16 mouse cellular contexts compared by ENCODE assay signal in the genomic region with DNA sequence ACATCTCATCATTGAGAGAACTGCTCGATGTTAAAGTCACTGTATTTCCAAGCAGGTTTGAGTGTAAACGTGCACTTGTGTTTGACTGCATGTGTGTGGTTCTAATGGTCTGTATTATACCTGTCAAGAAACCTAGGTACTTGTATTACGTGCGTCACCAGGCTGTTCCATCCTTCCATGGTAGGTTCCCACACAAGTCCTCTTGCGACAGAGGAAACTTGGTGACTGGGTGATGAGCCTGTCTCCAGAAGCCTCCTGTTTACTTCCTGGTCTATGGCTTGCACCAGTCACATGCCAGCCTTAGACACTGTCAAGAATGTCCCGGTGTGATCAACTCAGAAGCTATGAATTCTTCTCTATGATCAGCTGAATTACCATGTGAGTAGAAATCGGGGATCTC.
"Had no signal": no experiment of that assay in that cellular context is flagged by ENCODE, and none has a peak within 500 bp of the region (broad histone marks: within the 10 kb centered on the region; RNA-seq: fewer than 3 reads in every experiment).

No protein-coding gene starts in this region.

- H3K27ac ChIP-seq: intestine, embryonic 15.5 days; kidney, embryonic 15.5 days; liver, embryonic 13.5 days; midbrain, embryonic 10.5 days; midbrain, embryonic 13.5 days; stomach, embryonic 15.5 days had no signal

- H3K4me3 ChIP-seq: intestine, embryonic 15.5 days; kidney, embryonic 15.5 days; liver, embryonic 13.5 days; midbrain, embryonic 10.5 days; midbrain, embryonic 13.5 days; stomach, embryonic 15.5 days had no signal

- H3K4me1 ChIP-seq: intestine, embryonic 15.5 days; stomach, embryonic 15.5 days had no signal

- ATAC-seq: intestine, embryonic 15.5 days; midbrain, embryonic 13.5 days; midbrain, embryonic 16.5 days had no signal

- H3K27me3 ChIP-seq: intestine, embryonic 15.5 days; kidney, embryonic 15.5 days; liver, embryonic 13.5 days; midbrain, embryonic 13.5 days; stomach, embryonic 15.5 days had no signal

- DNase-seq: kidney, adult 11 months; kidney, adult 8-10 months; kidney, postnatal 10 days; kidney, postnatal 36 days; liver, embryonic 13.5 days; lung, adult 2 months; right cerebral cortex, adult 18-20 months; right cerebral cortex, postnatal 14 days; right cerebral cortex, postnatal 4 days; thymus, postnatal 25 days had no signal

- H3K36me3 ChIP-seq: intestine, embryonic 15.5 days; kidney, embryonic 15.5 days; liver, embryonic 13.5 days; midbrain, embryonic 10.5 days; midbrain, embryonic 13.5 days; stomach, embryonic 15.5 days had no signal

- H3K9me3 ChIP-seq: intestine, embryonic 15.5 days; kidney, embryonic 15.5 days; liver, embryonic 13.5 days; midbrain, embryonic 10.5 days; midbrain, embryonic 13.5 days; stomach, embryonic 15.5 days had no signal
